ENCODE assay signal across 28 mouse cellular contexts in the genomic region with DNA sequence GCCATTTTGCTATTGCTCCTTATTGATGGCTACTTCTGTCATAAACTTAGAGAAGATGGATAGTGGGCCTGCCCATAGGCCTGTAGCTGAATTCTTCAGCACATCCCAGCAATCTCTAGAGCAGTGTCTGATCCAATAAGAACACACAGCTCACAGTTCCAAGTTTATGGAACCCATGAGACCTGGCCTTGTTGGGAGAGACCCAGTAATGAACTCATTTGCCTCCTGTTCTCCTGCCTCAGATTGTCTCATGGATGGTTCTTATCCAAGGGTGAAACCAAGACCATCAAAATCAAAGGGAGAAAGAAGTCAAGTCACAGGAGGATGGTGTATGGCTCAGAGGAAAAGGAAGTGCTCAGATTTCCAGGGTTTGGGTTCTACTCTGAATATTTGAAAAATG. TPM values are rescaled to one million over a fixed set of nuclear protein-coding genes. Genes with fewer than 3 reads are reported as not detected.
A peak's percentile ranks its signal among the peaks of the same experiment; 100 is the strongest.
DNase-seq lines count a peak whose midpoint lies in the region; ATAC-seq and TF ChIP-seq lines count a peak whose summit lies in the region.
"Had no signal": no experiment of that assay in that cellular context is flagged by ENCODE, and none has a peak within 500 bp of the region (broad histone marks: within the 10 kb centered on the region; RNA-seq: fewer than 3 reads in every experiment).

No protein-coding gene starts in this region.

- ATAC-seq in heart, embryonic 11.5 days (replicated peaks; ENCODE audit: insufficient number of reproducible peaks, low FRiP score, low TSS enrichment), result no peak
- no peak for ATAC-seq in frontal cortex, adult (ENCODE audit: low TSS enrichment)
- ATAC-seq: forebrain, embryonic 14.5 days; forebrain, postnatal 0 days; hindbrain, embryonic 16.5 days; intestine, embryonic 15.5 days; Patski had no signal

- H3K9ac ChIP-seq in heart, embryonic 11.5 days (ENCODE audit: low read depth, low read length), result no peak overlapping the region
- H3K9ac ChIP-seq: forebrain, postnatal 0 days; heart, embryonic 13.5 days; hindbrain, embryonic 13.5 days; intestine, embryonic 15.5 days; kidney, embryonic 15.5 days had no signal

- H3K27me3 ChIP-seq in heart, embryonic 10.5 days (ENCODE audit: insufficient read depth, poor library complexity, severe bottlenecking), result no peaks in the 10 kb centered on the region
- H3K27me3 ChIP-seq in heart, embryonic 11.5 days (ENCODE audit: control insufficient read depth, insufficient read depth, low read length), result no peaks in the 10 kb centered on the region
- H3K27me3 ChIP-seq: CH12.LX; heart, embryonic 13.5 days; hindbrain, embryonic 13.5 days; intestine, embryonic 15.5 days; kidney, embryonic 15.5 days had no signal

- no peak for TF ChIP-seq CTCF in gastrocnemius, adult 2 months (IDR thresholded peaks at IDR 0.05)

- intact Hi-C loops in gastrocnemius, adult 2 months (cut with DNase I), result no loop called here
- intact Hi-C loops in gastrocnemius, postnatal 14 days (cut with DNase I; ENCODE audit: low total_unique reads), result no loop called here

- peaks cover 14% of the 10 kb centered on the region for H3K4me1 ChIP-seq in heart, embryonic 10.5 days
- H3K4me1 ChIP-seq in heart, embryonic 11.5 days (ENCODE audit: control insufficient read depth, insufficient read depth, low read length), result peaks cover 7% of the 10 kb centered on the region; the same call in 1 of the 2 replicates
- H3K4me1 ChIP-seq: hindbrain, embryonic 10.5 days; hindbrain, embryonic 13.5 days; intestine, embryonic 15.5 days; kidney, embryonic 15.5 days had no signal

- DNase-seq in gastrocnemius, adult 2 months, result peak; percentile 40
- DNase-seq in gastrocnemius, postnatal 14 days, result no peak
- DNase-seq in heart, adult 18-20 months, result peak; percentile 25 to 47
- DNase-seq in heart, embryonic 10.5 days (ENCODE audit: low spot score), result no peak
- DNase-seq in heart, adult 9 months (ENCODE audit: low spot score in 2 of 2), result peak; percentile 23 to 38
- DNase-seq: adrenal gland, postnatal 10 days; adrenal gland, postnatal 36 days; B cell, adult 2 months; cerebellum, adult 18-20 months; cerebellum, adult 9-10 months; cerebellum, postnatal 14 days; forebrain, postnatal 0 days; kidney, adult 11 months; kidney, adult 8-10 months had no signal

- peak overlapping the region; percentile 12; the same call in 1 of the 2 replicates for H3K27ac ChIP-seq in gastrocnemius, adult 2 months
- no peak overlapping the region for H3K27ac ChIP-seq in heart, embryonic 10.5 days
- H3K27ac ChIP-seq in heart, embryonic 11.5 days (ENCODE audit: low read depth, low read length), result no peak overlapping the region
- H3K27ac ChIP-seq: heart, embryonic 13.5 days; hindbrain, embryonic 10.5 days; hindbrain, embryonic 13.5 days; intestine, embryonic 15.5 days; kidney, embryonic 15.5 days had no signal

- no peaks in the 10 kb centered on the region for H3K36me3 ChIP-seq in heart, embryonic 10.5 days
- no peaks in the 10 kb centered on the region for H3K36me3 ChIP-seq in heart, embryonic 11.5 days (ENCODE audit: control insufficient read depth, insufficient read depth, low read length)
- H3K36me3 ChIP-seq: G1E; heart, embryonic 13.5 days; hindbrain, embryonic 10.5 days; hindbrain, embryonic 13.5 days; intestine, embryonic 15.5 days; kidney, embryonic 15.5 days had no signal

- no peak overlapping the region for H3K4me2 ChIP-seq in heart, embryonic 11.5 days
- H3K4me2 ChIP-seq: heart, embryonic 13.5 days; hindbrain, embryonic 13.5 days; intestine, embryonic 15.5 days; kidney, embryonic 15.5 days had no signal

- no peak overlapping the region for H3K4me3 ChIP-seq in gastrocnemius, adult 2 months
- H3K4me3 ChIP-seq in heart, embryonic 10.5 days, result no peak overlapping the region
- no peak overlapping the region for H3K4me3 ChIP-seq in heart, embryonic 11.5 days (ENCODE audit: low read depth, low read length)
- H3K4me3 ChIP-seq: heart, embryonic 13.5 days; hindbrain, embryonic 10.5 days; hindbrain, embryonic 13.5 days; intestine, embryonic 15.5 days; kidney, embryonic 15.5 days had no signal

- no peaks in the 10 kb centered on the region for H3K9me3 ChIP-seq in heart, embryonic 10.5 days
- no peaks in the 10 kb centered on the region for H3K9me3 ChIP-seq in heart, embryonic 11.5 days (replicated peaks; ENCODE audit: control insufficient read depth, low read length)
- H3K9me3 ChIP-seq: G1E; heart, embryonic 13.5 days; hindbrain, embryonic 10.5 days; hindbrain, embryonic 13.5 days; intestine, embryonic 15.5 days; kidney, embryonic 15.5 days had no signal

RNA-seq across cellular contexts. Expression of a gene that starts 44.6 kb away (rescaled TPM):
- total RNA-seq in gastrocnemius, adult 2 months (2021), result under 1 TPM; 0.13 to 0.14 TPM
- not detected for total RNA-seq in gastrocnemius, postnatal 14 days (2021)
- under 1 TPM in 1 of 2 experiments, not detected in 1; 0.51 TPM for total RNA-seq in heart, adult 18-20 months (2021)
- not detected in 2 replicates for polyA plus RNA-seq in heart, embryonic 10.5 days (2016; fragmentation: Nextera tagmentation; extraction: Ambion mirVana)
- polyA plus RNA-seq in heart, embryonic 11.5 days (2014; fragmentation: Nextera tagmentation; extraction: Ambion mirVana), result not detected in 2 replicates
- total RNA-seq: CH12.LX; heart, postnatal 25 days had no signal
- polyA plus RNA-seq: embryonic facial prominence, embryonic 11.5 days; G1E; heart, embryonic 13.5 days; intestine, embryonic 15.5 days; kidney, embryonic 15.5 days; Patski had no signal

RNA-seq across cellular contexts. Expression of a gene that starts 51.7 kb away (rescaled TPM):
- total RNA-seq in gastrocnemius, adult 2 months (2021), result 10 to 100 TPM in 1 of 2 experiments, 1 to 10 TPM in 1; 9.7 to 11.4 TPM
- 1 to 10 TPM; 8.1 to 8.2 TPM for total RNA-seq in gastrocnemius, postnatal 14 days (2021)
- total RNA-seq in heart, adult 18-20 months (2021), result 10 to 100 TPM; 25.9 to 26.0 TPM
- polyA plus RNA-seq in heart, embryonic 10.5 days (2016; fragmentation: Nextera tagmentation; extraction: Ambion mirVana), result 18.1 and 20.4 TPM in 2 replicates
- polyA plus RNA-seq in heart, embryonic 11.5 days (2014; fragmentation: Nextera tagmentation; extraction: Ambion mirVana), result 17.2 and 18.8 TPM in 2 replicates
- total RNA-seq: CH12.LX, G1E had no signal
- polyA plus RNA-seq: G1E had no signal

Comparison
In these comparisons a context has a peak if more than half of its experiments do, and no peak if none do; other contexts are left out.
1. DNase-seq: peak in gastrocnemius, adult 2 months (single experiment), heart, adult 18-20 months (2 of 2) and heart, adult 9 months (2 of 2); none in gastrocnemius, postnatal 14 days (single experiment) and heart, embryonic 10.5 days (single experiment).